Mouse (Mus musculus) urinary bladder, postnatal 36 days (tissue): Measurements from ENCODE around the gene Idh1.

Source experiments
- DNase-seq, 2 experiments: peaks; one replicate each; pipeline ENCODE4 v3.0.0; 2022; ENCODE audit warnings: low spot score in 2 of 2, mixed read lengths in 1 of 2

Idh1 gene

GRCm38 (mm10) chr1:65176912-65177311 is 9.4 kb downstream of the Idh1 start:
- DNase-seq, result no peak

DNA sequence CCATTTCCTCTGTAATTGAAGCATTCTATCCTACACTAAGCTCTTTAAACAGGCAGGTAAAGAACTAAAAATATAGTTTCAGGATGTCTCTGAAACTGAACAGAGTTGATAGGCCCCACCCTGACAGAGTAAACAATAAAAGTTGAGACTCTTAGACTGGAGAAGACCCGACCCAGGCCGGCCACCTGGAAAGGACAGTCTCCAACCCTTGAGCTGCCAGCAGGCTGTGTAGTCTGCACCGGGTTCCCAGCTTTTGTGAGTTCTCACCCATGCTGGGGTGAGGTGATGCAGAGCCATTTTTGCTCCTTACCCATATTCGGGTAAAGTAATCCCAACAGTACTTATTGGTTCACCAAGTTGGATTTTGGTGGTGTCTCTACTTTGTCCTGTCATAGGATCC is 10.1 kb downstream of the Idh1 start:
- DNase-seq, result no peak

- no peak for DNase-seq
Observed at GRCm38 (mm10) chr1:65173716-65174115, 12.6 kb downstream of the Idh1 start.

GRCm38 (mm10) chr1:65171579-65171978 is 14.7 kb downstream of the Idh1 start:
- DNase-seq, result no peak

GRCm38 (mm10) chr1:65169947-65170346 is 16.4 kb downstream of the Idh1 start:
- DNase-seq, result no peak

GRCm38 (mm10) chr1:65169536-65169935 is 16.8 kb downstream of the Idh1 start:
- DNase-seq, result no peak

GRCm38 (mm10) chr1:65167496-65167895 is 18.8 kb downstream of the Idh1 start:
- DNase-seq, result no peak

DNA sequence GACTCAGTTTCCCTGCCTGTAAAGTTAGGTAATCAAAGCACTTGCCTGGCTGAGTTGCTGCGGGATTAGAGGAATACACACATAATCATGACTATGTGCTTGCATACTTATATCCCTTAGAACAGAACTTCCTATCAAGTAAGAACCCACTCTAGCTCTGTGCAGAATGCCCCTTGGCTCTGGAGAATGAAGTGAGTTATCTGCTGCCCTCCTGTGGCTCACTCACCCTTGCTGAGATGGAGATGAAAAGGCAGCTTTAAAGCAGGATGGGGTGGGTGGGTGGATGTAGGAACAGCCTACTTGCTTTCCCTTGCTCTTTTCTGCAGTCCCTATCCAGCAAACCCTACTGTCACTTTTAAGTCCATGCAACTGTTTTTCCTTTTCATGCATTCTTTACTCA is 24.1 kb downstream of the Idh1 start:
- no peak for DNase-seq

DNA sequence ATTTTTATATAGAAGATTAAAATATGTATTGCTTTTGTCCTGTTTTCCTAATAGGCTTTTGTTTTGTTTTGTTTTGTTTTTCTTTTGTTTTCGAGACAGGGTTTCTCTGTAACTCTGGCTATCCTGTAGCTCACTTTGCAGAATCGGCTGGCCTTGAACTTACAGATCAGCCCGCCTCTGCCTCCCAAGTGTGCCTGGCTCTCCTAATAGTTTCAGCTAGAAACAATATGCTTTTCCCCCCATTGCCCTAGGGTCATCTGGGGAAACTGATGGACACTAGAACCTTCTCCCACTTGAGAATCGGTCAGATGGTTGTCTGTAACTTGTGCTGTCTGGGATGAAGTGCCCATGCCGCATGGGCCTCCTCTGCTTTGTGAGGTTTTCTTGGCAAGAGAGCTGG is 30.2 kb downstream of the Idh1 start:
- DNase-seq, result no peak

DNA sequence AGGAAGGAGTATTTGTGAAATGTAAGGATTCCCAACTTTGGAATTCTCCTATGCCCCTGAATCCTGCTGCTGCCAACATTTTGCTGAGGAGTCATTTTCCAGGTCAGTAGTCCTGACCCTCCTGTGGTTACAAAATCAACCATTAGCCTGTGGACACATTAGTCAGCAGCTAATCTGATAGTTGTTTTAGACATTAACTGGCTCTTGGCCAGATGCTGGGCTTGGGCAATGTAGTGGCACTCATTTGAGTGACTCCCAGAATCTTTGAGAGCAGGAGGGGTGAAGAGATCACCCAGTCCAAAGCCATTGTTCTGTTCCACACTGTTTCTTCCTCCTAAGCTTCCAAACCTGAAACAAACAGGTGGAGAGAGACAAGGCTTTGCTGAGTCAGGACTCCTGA is 31.5 kb downstream of the Idh1 start:
- DNase-seq, result peak in 1 of 2 experiments; percentile 70

- no peak for DNase-seq
Observed at GRCm38 (mm10) chr1:65147971-65148370, 38.3 kb downstream of the Idh1 start.

GRCm38 (mm10) chr1:65147326-65147725 is 39.0 kb downstream of the Idh1 start:
- no peak for DNase-seq

GRCm38 (mm10) chr1:65146601-65147000 is 39.7 kb downstream of the Idh1 start:
- DNase-seq, result no peak

- no peak for DNase-seq
Observed at GRCm38 (mm10) chr1:65144783-65145182, 41.5 kb downstream of the Idh1 start.

- no peak for DNase-seq
Observed at GRCm38 (mm10) chr1:65137560-65137959, 48.7 kb downstream of the Idh1 start.

DNA sequence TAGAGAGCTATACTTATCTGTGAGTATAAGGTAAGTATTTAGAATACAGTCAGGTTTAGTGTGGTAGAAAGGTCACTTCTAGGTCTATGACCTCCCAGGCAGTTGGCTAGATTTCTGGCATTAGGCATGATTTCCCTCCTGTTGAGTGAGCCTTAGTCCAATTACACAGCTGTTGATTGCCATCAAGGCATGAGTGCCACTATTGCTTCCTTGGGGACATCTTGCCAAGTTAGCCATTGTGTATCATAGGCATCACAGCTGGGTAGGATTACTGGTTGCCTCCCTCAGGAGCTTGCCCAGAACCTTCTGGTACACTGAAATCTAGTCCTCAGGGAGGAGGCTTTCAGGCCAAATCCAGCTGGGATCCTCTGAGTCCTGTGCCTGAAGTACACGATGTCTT is 53.5 kb downstream of the Idh1 start:
- DNase-seq, result no peak

DNA sequence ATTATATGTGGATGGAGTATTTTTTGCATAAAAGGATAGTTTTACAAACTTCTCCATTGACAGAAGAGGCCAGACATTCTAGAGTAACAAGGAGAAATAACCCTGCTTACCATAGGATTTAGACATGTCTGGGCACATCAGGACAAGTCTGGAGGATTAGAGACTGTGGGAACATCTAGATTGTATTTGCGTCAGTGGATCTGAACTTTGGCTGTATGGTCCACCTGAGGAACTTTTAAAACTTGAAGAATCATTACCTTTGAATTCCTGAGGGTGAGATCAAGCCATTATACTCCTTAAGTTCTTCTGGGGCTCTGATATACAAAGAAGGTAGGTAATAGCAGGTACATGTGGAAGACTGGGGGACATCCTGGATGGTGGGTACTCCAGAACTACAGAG is 54.6 kb downstream of the Idh1 start:
- no peak for DNase-seq

DNA sequence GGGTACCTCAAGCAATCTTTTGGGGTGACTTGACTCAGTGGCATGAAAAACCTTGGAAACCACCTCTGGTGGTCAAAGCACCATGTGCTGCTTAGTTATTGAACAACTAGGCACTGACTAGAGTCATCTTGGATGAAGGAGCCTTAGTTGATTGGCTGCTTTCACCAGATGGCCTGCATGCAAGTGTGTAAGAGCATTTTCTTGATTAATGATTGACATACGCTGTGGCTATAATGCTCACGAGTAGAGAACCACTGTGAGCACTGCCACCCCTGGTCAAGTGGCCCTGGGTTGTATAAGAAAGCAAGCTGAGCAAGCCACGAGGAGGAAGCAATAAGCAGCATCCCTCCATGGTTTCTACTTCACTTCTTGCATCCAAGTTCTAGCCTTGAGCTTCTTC is 56.1 kb downstream of the Idh1 start:
- DNase-seq, result no peak

DNA sequence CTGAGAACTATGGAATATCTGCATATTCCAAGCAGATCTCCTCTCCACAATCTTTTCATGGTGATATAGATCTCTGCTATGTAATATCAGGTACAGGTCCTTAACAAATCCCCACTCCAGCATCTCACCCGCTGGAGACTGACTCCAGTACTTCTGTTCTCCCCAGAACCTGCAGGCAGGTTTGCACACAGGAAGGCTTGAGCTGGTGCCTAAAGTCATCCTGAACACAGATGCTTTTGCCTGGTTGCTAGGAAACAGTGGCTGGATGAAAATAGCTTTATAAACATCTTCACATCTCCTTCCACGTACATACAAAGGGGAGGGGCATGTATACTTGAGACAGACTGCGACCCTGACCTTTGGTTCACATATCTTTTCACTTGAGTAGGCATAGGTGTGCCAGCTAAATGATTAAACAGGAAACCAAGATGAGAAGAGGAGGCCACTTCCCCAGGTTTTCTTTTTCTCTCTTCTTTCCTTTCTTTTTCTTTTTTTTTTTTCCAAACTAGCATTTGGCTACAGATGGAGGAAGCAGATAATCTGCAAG is 56.6 kb downstream of the Idh1 start:
- DNase-seq, result no peak

DNA sequence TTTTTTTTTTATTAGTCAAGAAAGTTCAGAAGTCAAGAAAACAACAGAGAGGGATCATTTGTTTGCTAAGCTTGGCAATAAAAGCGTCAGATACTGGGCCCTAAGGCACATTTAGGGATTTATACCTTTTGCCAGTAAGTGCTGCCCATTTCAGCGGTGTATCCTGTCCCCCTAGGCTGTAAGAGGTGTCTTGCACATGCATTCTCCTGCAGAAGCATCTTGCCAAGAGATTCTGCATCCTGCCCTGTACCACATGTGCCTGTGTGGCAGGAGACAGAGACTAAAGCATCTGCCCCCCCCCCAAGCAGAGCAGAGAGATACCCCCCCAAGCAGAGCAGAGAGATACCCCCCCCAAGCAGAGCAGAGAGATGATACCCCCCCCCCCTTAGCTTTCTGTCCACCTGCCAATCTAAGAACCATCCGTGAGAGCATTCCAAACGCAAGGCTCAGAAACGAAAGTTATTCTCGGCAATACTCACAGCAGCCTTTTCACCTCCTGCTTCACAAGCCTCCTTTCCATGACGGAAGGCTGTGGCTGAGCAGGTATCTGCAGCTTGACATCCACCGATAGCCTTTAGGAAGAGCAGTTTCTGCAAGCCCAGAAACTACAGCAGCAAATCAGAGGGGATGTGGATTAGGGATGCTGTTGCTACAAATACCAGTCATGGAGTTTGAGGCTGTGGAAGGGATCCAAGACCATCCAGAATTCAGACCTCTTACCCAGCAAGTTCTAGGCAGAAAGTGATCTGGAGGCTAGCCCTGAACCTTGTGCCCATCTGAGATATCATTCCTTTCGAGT is 63.5 kb downstream of the Idh1 start, which contains the start of gene D630023F18Rik:
TSS of gene D630023F18Rik (minus strand) at position 641 of the 799 bp plus-strand sequence.
- no peak for DNase-seq

- DNase-seq, result no peak
Observed at GRCm38 (mm10) chr1:65119438-65119837, 66.9 kb downstream of the Idh1 start, which contains the start of gene Gm28845. Gene Gm28845 (minus strand): TSS chr1:65119558.

- DNase-seq, result no peak
Observed at GRCm38 (mm10) chr1:65118150-65118913, 68.0 kb downstream of the Idh1 start.
